Mouse (Mus musculus) MEL (cell line): ENCODE data around the gene Inpp5a. TPM values are rescaled to one million over a fixed set of nuclear protein-coding genes. Genes with fewer than 3 reads are reported as not detected.

Experiments used
- DNase-seq: peaks from one replicate; pipeline ENCODE4 v3.0.0; 2011; ENCODE audit warnings: low read depth, low spot score
- H3K27ac ChIP-seq: 2 replicates; pipeline ENCODE4 v1.5.1; 2012; ENCODE audit warnings: low read depth, mild to moderate bottlenecking, control low read depth, low read length, moderate library complexity; ENCODE audit not compliant: control insufficient read depth
- H3K27me3 ChIP-seq, 2 experiments: fragments of 150-350 bp in 1 of 2; sonication (generic) in 1 of 2; 2 replicates each; pipeline ENCODE4 v1.6.1; 2012; ENCODE audit warnings: low read length in 2 of 2, mild to moderate bottlenecking in 2 of 2, improper control_type of control experiment in 1 of 2, moderate library complexity in 1 of 2; ENCODE audit not compliant: insufficient read depth in 2 of 2, control insufficient read depth in 1 of 2
- H3K36me3 ChIP-seq, 2 experiments: 2 replicates each; pipeline ENCODE4 v1.6.1; 2012 to 2014; ENCODE audit warnings: low read length in 2 of 2, improper control_type of control experiment in 1 of 2, inconsistent platforms in 1 of 2, mild to moderate bottlenecking in 1 of 2; ENCODE audit not compliant: insufficient read depth in 2 of 2, control insufficient read depth in 1 of 2
- H3K4me1 ChIP-seq, 2 experiments: fragments of 150-350 bp in 1 of 2; sonication (generic) in 1 of 2; 2 replicates each; pipeline ENCODE4 v1.6.1; 2012; ENCODE audit warnings: low read length in 2 of 2, improper control_type of control experiment in 1 of 2, mild to moderate bottlenecking in 1 of 2; ENCODE audit not compliant: insufficient read depth in 2 of 2, control insufficient read depth in 1 of 2
- H3K4me3 ChIP-seq, 2 experiments: fragments of 150-350 bp in 1 of 2; sonication (generic) in 1 of 2; 2 replicates each; pipeline ENCODE4 v1.5.1; 2012; ENCODE audit warnings: low read depth in 2 of 2, low read length in 2 of 2, mild to moderate bottlenecking in 2 of 2, moderate library complexity in 2 of 2, control low read depth in 1 of 2, improper control_type of control experiment in 1 of 2; ENCODE audit not compliant: control insufficient read depth in 1 of 2, insufficient read depth in 1 of 2
- H3K79me2 ChIP-seq: 2 replicates; pipeline ENCODE4 v1.6.1; 2012; ENCODE audit warnings: mild to moderate bottlenecking, low read length, moderate library complexity; ENCODE audit not compliant: control insufficient read depth, poor library complexity, insufficient read depth
- H3K9ac ChIP-seq: 2 replicates; pipeline ENCODE4 v1.6.1; 2012; ENCODE audit warnings: low read depth, mild to moderate bottlenecking, control low read depth, low read length, moderate library complexity; ENCODE audit not compliant: control insufficient read depth, poor library complexity, severe bottlenecking
- H3K9me3 ChIP-seq: fragments of 150-350 bp; sonication (generic); replicated peaks from 2 replicates; pipeline ENCODE4 v1.6.1; 2012; ENCODE audit warnings: mild to moderate bottlenecking, low read length, improper control_type of control experiment, moderate library complexity; ENCODE audit not compliant: insufficient read depth
- ETS1 ChIP-seq: IDR thresholded peaks from 2 replicates; pipeline ENCODE4 v1.6.1; 2012; ENCODE audit warnings: low read depth, mild to moderate bottlenecking, inconsistent platforms, low read length, improper control_type of control experiment, moderate library complexity
- GABPA ChIP-seq: IDR thresholded peaks from 2 replicates; pipeline ENCODE4 v1.6.1; 2012; ENCODE audit warnings: low read depth, mild to moderate bottlenecking, inconsistent platforms, low read length, improper control_type of control experiment, moderate library complexity
- GATA1 ChIP-seq: IDR thresholded peaks from 2 replicates; pipeline ENCODE4 v1.6.1; 2011; ENCODE audit warnings: low read depth, low read length, improper control_type of control experiment
- MAFK ChIP-seq: IDR thresholded peaks from 2 replicates; pipeline ENCODE4 v1.6.1; 2011; ENCODE audit warnings: low read depth, mild to moderate bottlenecking, low read length, improper control_type of control experiment, borderline replicate concordance
- MAX ChIP-seq: IDR thresholded peaks from 2 replicates; pipeline ENCODE4 v1.6.1; 2011; ENCODE audit warnings: low read length, improper control_type of control experiment
- MAZ ChIP-seq: IDR thresholded peaks from 2 replicates; pipeline ENCODE4 v1.6.1; 2012; ENCODE audit warnings: low read depth, mild to moderate bottlenecking, inconsistent platforms, low read length, improper control_type of control experiment
- MXI1 ChIP-seq: IDR thresholded peaks from 2 replicates; pipeline ENCODE4 v1.6.1; 2011; ENCODE audit warnings: mild to moderate bottlenecking, low read depth, low read length, improper control_type of control experiment
- NELFE ChIP-seq: IDR thresholded peaks from 2 replicates; pipeline ENCODE4 v1.6.1; 2011; ENCODE audit warnings: low read depth, low read length, improper control_type of control experiment
- NRF1 ChIP-seq: IDR thresholded peaks from 2 replicates; pipeline ENCODE4 v1.6.1; 2014; ENCODE audit warnings: low read depth, mild to moderate bottlenecking, inconsistent platforms, low read length, improper control_type of control experiment, moderate library complexity; ENCODE audit not compliant: poor library complexity, insufficient read depth, severe bottlenecking
- POLR2A ChIP-seq, 2 experiments: IDR thresholded peaks; 2 replicates each; pipeline ENCODE4 v1.6.1; 2011 to 2012; ENCODE audit warnings: low read length in 2 of 2, mild to moderate bottlenecking in 2 of 2, control low read depth in 1 of 2, improper control_type of control experiment in 1 of 2, low read depth in 1 of 2, moderate library complexity in 1 of 2; ENCODE audit not compliant: control insufficient read depth in 1 of 2, insufficient read depth in 1 of 2, poor library complexity in 1 of 2
- RCOR1 ChIP-seq: IDR thresholded peaks from 2 replicates; pipeline ENCODE4 v1.6.1; 2012; ENCODE audit warnings: low read depth, mild to moderate bottlenecking, inconsistent platforms, low read length, improper control_type of control experiment
- SMC3 ChIP-seq: IDR thresholded peaks from 2 replicates; pipeline ENCODE4 v1.6.1; 2011; ENCODE audit warnings: low read depth, low read length, improper control_type of control experiment
- USF2 ChIP-seq, 2 experiments: IDR thresholded peaks; 2 replicates each; pipeline ENCODE4 v1.6.1; 2011 to 2012; ENCODE audit warnings: improper control_type of control experiment in 2 of 2, low read length in 2 of 2, borderline replicate concordance in 1 of 2, inconsistent platforms in 1 of 2, low read depth in 1 of 2, mild to moderate bottlenecking in 1 of 2; ENCODE audit not compliant: insufficient read depth in 1 of 2
- ZC3H11A ChIP-seq: IDR thresholded peaks from 2 replicates; pipeline ENCODE4 v1.6.1; 2012; ENCODE audit warnings: low read depth, mild to moderate bottlenecking, inconsistent platforms, low read length, improper control_type of control experiment
- ZNF384 ChIP-seq: IDR thresholded peaks from 2 replicates; pipeline ENCODE4 v1.6.1; 2012; ENCODE audit warnings: low read depth, mild to moderate bottlenecking, inconsistent platforms, low read length, improper control_type of control experiment
- polyA plus RNA-seq, 2 experiments: library from polyadenylated mRNA; stranded (reverse) in 1 of 2; unstranded in 1 of 2; fragments of >175 nt in 1 of 2; fragments of >200 nt in 1 of 2; gene quantifications; 2 replicates each; pipeline versions ENCODE4 v1.2.1 to v1.2.4; 2012; ENCODE audit warnings: low replicate concordance in 2 of 2, low read depth in 1 of 2; ENCODE audit not compliant: insufficient read length in 2 of 2, insufficient read depth in 1 of 2, missing spikeins in 1 of 2
- total RNA-seq: library from RNA; depleted of rRNA; stranded (reverse); fragments of 300-350 nt; gene quantifications from 2 replicates; pipeline ENCODE4 v1.2.3, GENCODE M21; 2012; rRNA removed

Gene Inpp5a
- 4.8 and 5.7 TPM in 2 replicates for total RNA-seq
- polyA plus RNA-seq, result 10 to 100 TPM in 1 of 2 experiments, not detected in 1; 14.4 TPM

DNA sequence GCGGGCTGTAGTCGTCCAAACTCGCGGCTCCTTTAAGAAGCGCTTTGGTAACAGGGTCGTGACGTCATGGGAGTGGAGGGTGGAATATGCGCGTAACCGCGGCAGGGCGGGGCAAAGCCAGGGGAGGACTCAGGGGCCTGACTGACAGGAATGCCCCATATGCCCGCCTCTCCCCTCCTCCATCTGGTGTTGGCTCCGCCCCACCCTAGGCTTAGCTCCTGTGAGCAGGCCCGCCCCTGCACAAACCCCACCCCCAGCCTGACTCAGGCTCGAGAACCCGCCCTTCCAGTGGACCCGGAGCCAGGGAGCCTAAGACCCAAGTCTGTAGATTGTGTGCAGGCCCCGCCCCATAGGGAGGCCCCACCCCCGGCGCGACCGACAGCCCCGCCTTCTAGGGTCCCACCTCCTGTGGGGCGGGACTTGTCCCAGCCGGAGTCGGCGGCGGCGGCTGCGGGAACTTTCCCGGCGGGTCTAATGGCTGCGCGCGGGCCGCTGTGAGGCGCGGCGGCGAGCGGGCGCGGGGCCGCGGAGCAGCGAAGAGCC, at the start of gene Inpp5a:
Inpp5a (plus strand) TSS at position 440 of the 543 bp plus-strand sequence.
- Histone ChIP-seq H3K36me3 (peaks cover 0 to 8% of the 10 kb centered on the region in 2 experiments; a peak in 2 of 4 replicates), H3K9ac (peak within 1 kb of the TSS; percentile 96), H3K4me1 (peaks cover 2 to 21% of the 10 kb centered on the region in 2 experiments; a peak in 3 of 4 replicates), H3K79me2 (peaks cover 7% of the 10 kb centered on the region), H3K9me3 (no peaks in the 10 kb centered on the region), H3K4me3 (peak within 1 kb of the TSS; percentile 92 to 94), H3K27ac (peak within 1 kb of the TSS; percentile 36; the same call in 1 of the 2 replicates), H3K27me3 (no peaks in the 10 kb centered on the region)
- TF ChIP-seq RCOR1 (no peak), MXI1 (no peak), MAFK (no peak), NELFE (peak; percentile 50), SMC3 (no peak), NRF1 (peak; percentile 53), POLR2A (IDR thresholded peaks at IDR 0.05; ENCODE audit: control insufficient read depth in 1 of 2, insufficient read depth in 1 of 2, low read depth in 1 of 2, low read length in 2 of 2, poor library complexity in 1 of 2) (peak in 1 of 2 experiments; percentile 42; a peak in 2 of 4 replicates), ZNF384 (no peak), MAZ (peak; percentile 56; the same call in 1 of the 2 replicates)
- peak; percentile 99 for DNase-seq

DNA sequence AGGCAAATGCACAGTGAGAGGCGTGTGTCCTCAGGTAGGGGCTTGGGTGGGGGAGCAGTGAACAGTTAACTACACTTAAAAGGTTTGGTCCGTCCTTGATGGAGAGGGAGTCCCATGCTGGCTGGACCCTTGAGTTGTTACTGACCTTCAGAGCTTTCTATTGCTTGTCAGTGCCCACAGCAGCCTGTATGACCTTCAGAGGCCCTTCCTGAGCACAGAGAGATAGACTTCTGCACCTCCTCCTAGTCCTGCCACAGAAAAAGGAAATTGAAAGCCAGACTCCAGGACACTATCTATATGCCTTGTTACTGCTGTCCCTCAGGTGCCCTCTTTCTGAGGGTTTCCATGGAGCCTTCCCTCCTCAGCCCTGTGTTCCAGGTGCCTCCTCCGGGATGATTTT, 49.7 kb upstream of the Inpp5a start:
- Histone ChIP-seq H3K27me3 (peaks cover 4% of the 10 kb centered on the region in 2 experiments; a peak in 2 of 4 replicates), H3K9ac (no peak overlapping the region), H3K4me3 (no peak overlapping the region), H3K9me3 (no peaks in the 10 kb centered on the region), H3K36me3 (no peaks in the 10 kb centered on the region), H3K4me1 (no peaks in the 10 kb centered on the region), H3K79me2 (no peaks in the 10 kb centered on the region), H3K27ac (no peak overlapping the region)
- no peak for DNase-seq
- TF ChIP-seq MXI1, result no peak
- TF ChIP-seq ZC3H11A, result no peak
- TF ChIP-seq GATA1, result no peak
- no peak for TF ChIP-seq USF2 (IDR thresholded peaks at IDR 0.05; ENCODE audit: borderline replicate concordance in 1 of 2, insufficient read depth in 1 of 2, low read depth in 1 of 2, low read length in 2 of 2)
- TF ChIP-seq MAFK, result no peak
- no peak for TF ChIP-seq ETS1
- TF ChIP-seq MAX, result no peak
- TF ChIP-seq ZNF384, result no peak
- no peak for TF ChIP-seq GABPA
- no peak for TF ChIP-seq POLR2A (IDR thresholded peaks at IDR 0.05; ENCODE audit: control insufficient read depth in 1 of 2, insufficient read depth in 1 of 2, low read depth in 1 of 2, low read length in 2 of 2, poor library complexity in 1 of 2)
